Mouse (Mus musculus) limb, embryonic 12.5 days (tissue): ENCODE measurements around the gene Pde4d. TPM values are rescaled to one million over a fixed set of nuclear protein-coding genes. Genes with fewer than 3 reads are reported as not detected.

ENCODE experiments used
- ATAC-seq: fragments of 200-750 bp; cut with Nextera tagmentation; 2 replicates; pipeline ENCODE4 v1.8.0; 2017; ENCODE audit warnings: low read depth, moderate TSS enrichment; ENCODE audit not compliant: insufficient number of reproducible peaks, insufficient read depth, low FRiP score, low TSS enrichment
- H3K27ac ChIP-seq: fragments of 300-500 bp; sonication (generic); 2 replicates; pipeline ENCODE4 v1.5.1; 2016; ENCODE audit warnings: mild to moderate bottlenecking, moderate library complexity
- H3K27me3 ChIP-seq: fragments of 300-500 bp; sonication (generic); 2 replicates; pipeline ENCODE4 v1.6.1; 2016; ENCODE audit warnings: mild to moderate bottlenecking, moderate library complexity
- H3K36me3 ChIP-seq: fragments of 300-500 bp; sonication (generic); 2 replicates; pipeline ENCODE4 v1.6.1; 2016; ENCODE audit warnings: mild to moderate bottlenecking, moderate library complexity
- H3K4me1 ChIP-seq: fragments of 300-500 bp; sonication (generic); replicated peaks from 2 replicates; pipeline ENCODE4 v1.6.1; 2016
- H3K4me2 ChIP-seq: fragments of 300-500 bp; sonication (generic); 2 replicates; pipeline ENCODE4 v1.6.1; 2016; ENCODE audit warnings: mild to moderate bottlenecking, moderate library complexity
- H3K4me3 ChIP-seq: fragments of 300-500 bp; sonication (generic); replicated peaks from 2 replicates; pipeline ENCODE4 v1.5.1; 2016; ENCODE audit warnings: mild to moderate bottlenecking
- H3K9ac ChIP-seq: fragments of 300-500 bp; sonication (generic); replicated peaks from 2 replicates; pipeline ENCODE4 v1.6.1; 2016; ENCODE audit warnings: mild to moderate bottlenecking, moderate library complexity
- H3K9me3 ChIP-seq: fragments of 300-500 bp; sonication (generic); 2 replicates; pipeline ENCODE4 v1.6.1; 2016; ENCODE audit warnings: mild to moderate bottlenecking, moderate library complexity
- WGBS: fragments of 180-500 bp; shearing (Covaris S2); methylation state at CpG from one replicate; pipeline ENCODE4 v1.1.7; 2016; 5-methylcytosine and 5-hydroxymethylcytosine counted together
- polyA plus RNA-seq: library from polyadenylated mRNA; unstranded; fragments of >200 nt; fragmentation: Nextera tagmentation; extraction: Ambion mirVana; gene quantifications from 2 replicates; pipeline ENCODE4 v1.2.1, GENCODE M21; 2016

Pde4d gene
- polyA plus RNA-seq, 1 experiment from 2014 or later: 23.7 TPM

GRCm38 (mm10) chr13:109448121-109448520 lies 998.4 kb downstream of the Pde4d start:
- no peak for ATAC-seq
- WGBS: 82% methylated on average over 5 of the region's 5 CpGs
- Histone ChIP-seq H3K4me3 (no peak overlapping the region), H3K4me1 (0 out of 2 replicates have a peak, but pooled peaks cover 3% of the 10 kb centered on the region), H3K9me3 (peaks cover 6% of the 10 kb centered on the region; the same call in 1 of the 2 replicates), H3K36me3 (no peaks in the 10 kb centered on the region), H3K27ac (no peak overlapping the region), H3K9ac (no peak overlapping the region), H3K27me3 (no peaks in the 10 kb centered on the region), H3K4me2 (no peak overlapping the region)

- H3K27ac ChIP-seq: no peak overlapping the region
Observed at GRCm38 (mm10) chr13:109474344-109474743, 1024.6 kb downstream of the Pde4d start.

DNA sequence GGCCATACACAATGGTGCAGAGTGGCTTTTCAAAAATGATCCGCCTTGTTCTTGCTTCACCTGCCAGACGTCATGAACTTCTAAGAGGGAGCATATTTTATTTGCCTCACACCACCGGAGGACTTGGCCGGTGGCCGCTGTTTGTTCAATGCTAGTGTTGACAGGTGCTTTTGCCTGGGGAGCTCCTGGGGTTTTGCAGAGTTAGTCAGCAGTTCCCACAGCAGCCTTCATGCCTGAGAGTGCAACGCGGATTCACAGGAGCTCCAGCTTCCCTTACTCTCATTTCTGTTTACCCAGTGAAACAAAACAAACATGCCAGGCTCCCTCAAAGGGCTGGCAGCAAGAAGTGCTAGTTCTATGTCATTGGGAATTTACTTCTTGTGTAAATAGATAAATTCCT lies 1031.7 kb downstream of the Pde4d start:
- H3K27me3 ChIP-seq: no peaks in the 10 kb centered on the region
- no peak overlapping the region for H3K4me3 ChIP-seq
- no peak overlapping the region for H3K9ac ChIP-seq
- no peak overlapping the region for H3K27ac ChIP-seq
- no peaks in the 10 kb centered on the region for H3K9me3 ChIP-seq
- whole genome bisulfite sequencing: 48% methylated on average over 7 of the region's 7 CpGs
- no peaks in the 10 kb centered on the region for H3K36me3 ChIP-seq
- peaks cover 3% of the 10 kb centered on the region; the same call in 1 of the 2 replicates for H3K4me1 ChIP-seq
- no peak overlapping the region for H3K4me2 ChIP-seq
- ATAC-seq: no peak

More at GRCm38 (mm10) chr13:109474344-109474743, 1024.6 kb downstream of the Pde4d start:
- Histone ChIP-seq H3K4me1 (peaks cover 3% of the 10 kb centered on the region; the same call in 1 of the 2 replicates), H3K27me3 (no peaks in the 10 kb centered on the region), H3K4me2 (no peak overlapping the region), H3K9ac (no peak overlapping the region), H3K9me3 (no peaks in the 10 kb centered on the region), H3K36me3 (no peaks in the 10 kb centered on the region), H3K4me3 (no peak overlapping the region)
- ATAC-seq: no peak

DNA sequence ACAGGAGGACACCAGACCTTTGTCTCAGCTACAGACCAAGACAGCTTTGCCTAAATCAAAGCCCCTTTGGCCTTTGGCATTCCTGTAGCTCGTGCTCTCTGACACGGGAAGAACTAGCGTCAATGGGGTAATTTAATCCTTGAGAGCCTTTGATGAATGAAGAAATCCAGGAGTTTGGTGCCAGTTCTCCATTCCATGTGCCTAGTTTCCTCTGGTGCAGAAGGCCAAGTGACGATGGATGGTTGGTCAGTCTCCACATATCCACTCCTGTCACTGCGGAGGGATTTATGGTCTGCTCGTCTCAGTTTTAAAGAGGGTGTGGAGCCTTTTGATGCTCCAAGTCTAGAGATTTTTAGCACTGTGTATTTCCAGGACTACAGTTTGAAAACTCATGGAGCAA lies 1036.4 kb downstream of the Pde4d start:
- 44% methylated on average over 6 of the region's 6 CpGs for WGBS
- Histone ChIP-seq H3K9ac (no peak overlapping the region), H3K36me3 (no peaks in the 10 kb centered on the region), H3K4me2 (no peak overlapping the region), H3K9me3 (no peaks in the 10 kb centered on the region), H3K4me1 (peaks cover 4% of the 10 kb centered on the region; the same call in 1 of the 2 replicates), H3K4me3 (no peak overlapping the region), H3K27me3 (no peaks in the 10 kb centered on the region), H3K27ac (no peak overlapping the region)
- no peak for ATAC-seq

GRCm38 (mm10) chr13:109487378-109487777 lies 1037.6 kb downstream of the Pde4d start:
- Histone ChIP-seq H3K9ac (no peak overlapping the region), H3K27ac (no peak overlapping the region), H3K36me3 (no peaks in the 10 kb centered on the region), H3K4me2 (no peak overlapping the region), H3K4me1 (peaks cover 4% of the 10 kb centered on the region; the same call in 1 of the 2 replicates), H3K9me3 (no peaks in the 10 kb centered on the region), H3K27me3 (no peaks in the 10 kb centered on the region), H3K4me3 (no peak overlapping the region)
- 40% methylated on average over 2 of the region's 2 CpGs for WGBS
- ATAC-seq: no peak

DNA sequence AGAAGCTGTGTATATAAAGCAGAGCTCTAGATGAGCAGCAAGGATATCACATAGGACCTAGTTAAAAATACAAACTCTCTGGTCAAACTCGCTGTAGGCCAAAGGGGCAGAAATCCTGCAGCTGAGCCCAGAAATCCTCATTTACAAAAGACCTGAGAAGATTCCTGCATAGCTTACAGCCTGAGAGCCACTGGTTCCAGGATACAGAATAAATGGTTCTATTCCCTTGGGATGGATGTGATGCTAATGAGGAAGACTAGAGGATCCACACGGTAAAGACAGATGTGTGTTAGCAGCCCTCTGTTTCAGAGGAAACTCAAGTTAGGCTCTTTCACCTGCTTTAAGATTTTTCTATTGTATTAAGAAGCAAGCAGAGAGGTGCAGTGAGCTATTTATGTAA lies 1041.1 kb downstream of the Pde4d start:
- no peaks in the 10 kb centered on the region for H3K36me3 ChIP-seq
- H3K4me1 ChIP-seq: peaks cover 4% of the 10 kb centered on the region; the same call in 1 of the 2 replicates
- H3K4me2 ChIP-seq: no peak overlapping the region
- 62% methylated on average over 2 of the region's 2 CpGs for WGBS
- no peak overlapping the region for H3K4me3 ChIP-seq
- H3K9ac ChIP-seq: no peak overlapping the region
- no peak for ATAC-seq
- no peak overlapping the region for H3K27ac ChIP-seq
- no peaks in the 10 kb centered on the region for H3K9me3 ChIP-seq
- no peaks in the 10 kb centered on the region for H3K27me3 ChIP-seq

GRCm38 (mm10) chr13:109491829-109492228 lies 1042.1 kb downstream of the Pde4d start:
- 72% methylated on average over 4 of the region's 4 CpGs for WGBS
- peaks cover 4% of the 10 kb centered on the region; the same call in 1 of the 2 replicates for H3K4me1 ChIP-seq
- ATAC-seq: no peak
- H3K36me3 ChIP-seq: no peaks in the 10 kb centered on the region
- no peak overlapping the region for H3K4me3 ChIP-seq
- H3K27ac ChIP-seq: no peak overlapping the region
- no peaks in the 10 kb centered on the region for H3K27me3 ChIP-seq
- H3K4me2 ChIP-seq: no peak overlapping the region
- H3K9ac ChIP-seq: no peak overlapping the region
- no peaks in the 10 kb centered on the region for H3K9me3 ChIP-seq

DNA sequence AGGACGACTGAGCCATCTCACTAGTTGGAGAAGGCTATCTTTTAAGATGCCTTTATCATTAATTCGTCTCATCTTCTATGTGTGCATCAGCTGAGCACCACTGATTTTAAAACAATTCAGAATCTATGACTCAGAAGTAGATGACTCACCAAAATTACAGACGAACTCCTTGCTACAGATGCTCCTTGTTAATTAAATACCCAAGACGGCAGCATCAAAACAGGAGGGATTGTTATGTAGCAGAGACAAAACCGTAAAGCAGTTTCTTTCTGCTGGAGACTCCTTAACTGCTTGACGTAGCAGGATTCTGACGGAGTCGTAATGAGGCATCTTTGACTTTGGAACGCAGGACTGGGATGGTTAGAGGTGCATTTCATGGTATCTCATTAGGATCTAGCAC lies 1050.6 kb downstream of the Pde4d start:
- WGBS: 67% methylated on average over 9 of the region's 9 CpGs

GRCm38 (mm10) chr13:109502796-109503195 lies 1053.0 kb downstream of the Pde4d start:
- Histone ChIP-seq H3K9ac (no peak overlapping the region), H3K4me2 (no peak overlapping the region), H3K4me3 (no peak overlapping the region), H3K9me3 (no peaks in the 10 kb centered on the region), H3K4me1 (no peaks in the 10 kb centered on the region; the same call in 1 of the 2 replicates), H3K27ac (no peak overlapping the region), H3K36me3 (no peaks in the 10 kb centered on the region), H3K27me3 (no peaks in the 10 kb centered on the region)
- ATAC-seq: no peak
- WGBS: 76% methylated on average over 7 of the region's 7 CpGs

More for the DNA sequence above, 1050.6 kb downstream of the Pde4d start:
- H3K4me3 ChIP-seq: no peak overlapping the region
- no peaks in the 10 kb centered on the region for H3K27me3 ChIP-seq
- no peak for ATAC-seq
- no peak overlapping the region for H3K4me2 ChIP-seq
- no peak overlapping the region for H3K9ac ChIP-seq
- no peak overlapping the region for H3K27ac ChIP-seq
- H3K4me1 ChIP-seq: no peaks in the 10 kb centered on the region; the same call in 1 of the 2 replicates
- no peaks in the 10 kb centered on the region for H3K9me3 ChIP-seq
- no peaks in the 10 kb centered on the region for H3K36me3 ChIP-seq

- Histone ChIP-seq H3K27ac (no peak overlapping the region), H3K4me2 (no peak overlapping the region), H3K9me3 (no peaks in the 10 kb centered on the region), H3K27me3 (no peaks in the 10 kb centered on the region), H3K4me3 (no peak overlapping the region), H3K4me1 (no peaks in the 10 kb centered on the region; the same call in 1 of the 2 replicates), H3K36me3 (no peaks in the 10 kb centered on the region), H3K9ac (no peak overlapping the region)
- ATAC-seq: no peak
- 79% methylated on average over 7 of the region's 7 CpGs for WGBS
Observed at GRCm38 (mm10) chr13:109506754-109507153, 1057.0 kb downstream of the Pde4d start.

- ATAC-seq: no peak
- Histone ChIP-seq H3K4me1 (no peaks in the 10 kb centered on the region), H3K4me2 (no peak overlapping the region), H3K9me3 (no peaks in the 10 kb centered on the region), H3K36me3 (no peaks in the 10 kb centered on the region), H3K4me3 (no peak overlapping the region), H3K27me3 (no peaks in the 10 kb centered on the region), H3K9ac (no peak overlapping the region), H3K27ac (no peak overlapping the region)
- WGBS: 83% methylated on average over 4 of the region's 4 CpGs
Observed at GRCm38 (mm10) chr13:109508472-109508871, 1058.7 kb downstream of the Pde4d start.

DNA sequence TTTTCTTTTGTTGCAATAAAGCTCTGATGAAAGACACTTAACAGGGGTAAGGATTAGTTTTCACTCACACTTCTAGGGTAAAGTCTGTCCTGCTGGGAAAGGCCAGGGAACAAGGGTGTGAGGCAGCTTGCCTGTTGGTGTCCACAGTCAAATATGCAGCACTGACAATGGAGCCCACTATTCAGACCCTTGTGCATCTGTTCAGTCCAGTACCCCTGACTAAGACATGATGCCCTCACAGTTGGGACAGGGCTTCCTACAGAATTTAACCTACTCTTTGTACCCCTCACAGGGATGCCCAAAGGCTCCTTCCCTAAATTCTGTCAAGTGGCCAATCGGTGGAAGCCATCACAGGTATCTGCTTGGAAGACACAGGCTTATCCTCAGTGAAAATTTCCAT lies 1068.4 kb downstream of the Pde4d start:
- H3K27ac ChIP-seq: no peak overlapping the region
- H3K4me3 ChIP-seq: no peak overlapping the region
- no peaks in the 10 kb centered on the region for H3K36me3 ChIP-seq
- H3K4me2 ChIP-seq: no peak overlapping the region
- 89% methylated on average over 1 of the region's 1 CpGs for WGBS
- H3K27me3 ChIP-seq: no peaks in the 10 kb centered on the region
- no peak for ATAC-seq
- no peak overlapping the region for H3K9ac ChIP-seq
- H3K4me1 ChIP-seq: no peaks in the 10 kb centered on the region; the same call in 1 of the 2 replicates
- no peaks in the 10 kb centered on the region for H3K9me3 ChIP-seq
